Mouse (Mus musculus): Measurements from ENCODE around the gene Srm.

Gene Srm

GRCm38 (mm10) chr4:148638302-148638701, 47.0 kb downstream of the Srm start:
- DNase-seq (ENCODE audit: low spot score) = no peak

GRCm38 (mm10) chr4:148639455-148639854, 48.2 kb downstream of the Srm start:
- DNase-seq (ENCODE audit: low spot score) = no peak

GRCm38 (mm10) chr4:148641121-148641520, 49.8 kb downstream of the Srm start:
- DNase-seq (ENCODE audit: low spot score) = no peak

- DNase-seq (ENCODE audit: low spot score) = no peak
Measured at GRCm38 (mm10) chr4:148643291-148644156, 52.2 kb downstream of the Srm start, which contains the start of gene Gm572. Gene Gm572, plus strand, starts transcription at chr4:148643317.

GRCm38 (mm10) chr4:148644157-148644511, 52.8 kb downstream of the Srm start:
- peak; percentile 72 for DNase-seq (ENCODE audit: low spot score)

Measured in urinary bladder, postnatal 25 days (tissue).